Mouse (Mus musculus): Measurements from ENCODE around the gene Atpif1.

DNA sequence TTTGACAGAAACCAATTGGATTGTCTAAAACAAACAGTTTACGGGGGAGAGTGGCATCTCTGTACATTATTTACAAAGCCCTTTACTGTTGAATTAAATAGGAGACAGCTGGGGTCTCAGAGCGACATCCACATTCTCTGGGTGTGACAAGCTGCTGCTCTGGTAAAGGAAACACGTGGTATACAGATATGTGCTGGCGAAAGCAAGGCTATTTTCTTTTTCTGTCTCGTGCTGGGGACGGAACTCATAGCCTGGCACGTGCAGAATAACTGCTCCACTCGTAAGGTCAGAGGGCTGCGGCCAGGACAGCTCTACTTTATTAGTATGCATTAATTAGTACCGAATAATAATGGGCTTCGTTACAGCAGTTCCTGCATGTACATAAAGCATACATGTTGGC, 39.9 kb upstream of the Atpif1 start:
- no peak for TF ChIP-seq GATA1 (IDR thresholded peaks at IDR 0.05; ENCODE audit: borderline replicate concordance, low read length)
- no peak for TF ChIP-seq FLI1 (IDR thresholded peaks at IDR 0.05; ENCODE audit: low read length)

Measured in megakaryocyte, embryonic 14.5 days (primary cell).